Mouse (Mus musculus): ENCODE data around the gene Znrf4.

The Znrf4 gene

GRCm38 (mm10) chr17:56487441-56487888 is 24.8 kb downstream of the Znrf4 start:
- no peak for DNase-seq (ENCODE audit: low spot score)

GRCm38 (mm10) chr17:56485926-56486325 is 26.3 kb downstream of the Znrf4 start:
- DNase-seq (ENCODE audit: low spot score): no peak

DNA sequence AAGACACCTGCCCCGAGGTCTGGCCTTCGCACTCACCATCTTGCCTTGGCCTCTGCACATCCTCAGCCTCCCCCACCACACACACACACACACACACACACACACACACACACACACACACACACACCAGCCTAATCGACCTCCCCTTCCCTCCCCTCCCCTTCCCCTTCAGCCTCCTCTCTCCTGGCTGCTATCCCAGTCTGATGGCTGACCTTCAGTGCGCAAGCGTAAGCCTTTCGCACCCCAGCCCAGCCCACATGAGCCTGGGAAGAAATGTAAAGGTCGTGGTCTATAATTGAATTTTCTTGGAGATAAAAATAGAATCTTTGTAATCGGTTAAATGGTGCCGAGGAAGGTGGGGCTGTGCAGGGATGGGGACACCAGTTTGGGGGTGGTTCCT is 27.1 kb downstream of the Znrf4 start:
- no peak for DNase-seq (ENCODE audit: low spot score)

DNA sequence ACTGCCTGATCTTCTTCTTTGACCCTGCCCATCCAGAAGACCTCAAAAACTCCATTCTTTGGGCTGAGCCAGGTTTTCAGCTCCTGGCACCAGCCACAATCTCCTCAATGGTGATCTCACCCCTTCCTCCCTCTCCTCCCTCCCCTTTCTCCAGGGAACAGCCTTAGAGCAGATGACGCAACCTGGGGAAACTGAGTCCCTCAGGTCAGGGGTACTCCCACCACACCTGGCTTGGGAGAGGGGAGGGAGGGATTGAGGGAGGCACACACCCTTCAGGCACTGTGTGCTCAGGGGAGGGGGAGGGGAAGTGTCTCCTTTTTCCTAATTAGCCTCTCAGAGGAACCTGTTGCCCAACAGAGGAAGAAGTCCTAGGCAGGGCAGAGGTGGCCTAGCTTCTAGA is 29.6 kb downstream of the Znrf4 start:
- no peak for DNase-seq (ENCODE audit: low spot score)

- no peak for DNase-seq (ENCODE audit: low spot score)
Observed at GRCm38 (mm10) chr17:56479358-56479757, 32.9 kb downstream of the Znrf4 start.

DNA sequence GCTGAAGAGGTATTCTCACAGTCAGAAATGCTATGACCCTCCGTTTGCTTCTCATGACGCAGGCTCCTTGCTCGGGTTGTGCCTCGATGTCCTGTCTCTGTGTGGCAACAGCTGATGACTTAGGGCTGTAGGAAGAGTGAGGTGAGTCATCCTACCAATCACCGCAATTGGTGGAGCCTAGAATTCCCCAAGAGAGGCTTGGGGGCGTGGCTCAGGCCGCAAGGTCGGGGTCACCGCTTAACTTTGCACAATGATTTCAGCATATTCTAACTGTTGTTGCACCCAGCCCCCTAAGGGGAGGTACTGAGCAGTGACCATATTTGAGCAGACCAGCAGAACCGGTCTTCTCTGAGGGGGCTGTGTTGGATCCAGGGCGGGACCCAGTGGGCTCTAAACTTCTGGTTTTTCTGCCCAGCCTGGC is 34.0 kb downstream of the Znrf4 start:
- DNase-seq (ENCODE audit: low spot score): no peak

DNA sequence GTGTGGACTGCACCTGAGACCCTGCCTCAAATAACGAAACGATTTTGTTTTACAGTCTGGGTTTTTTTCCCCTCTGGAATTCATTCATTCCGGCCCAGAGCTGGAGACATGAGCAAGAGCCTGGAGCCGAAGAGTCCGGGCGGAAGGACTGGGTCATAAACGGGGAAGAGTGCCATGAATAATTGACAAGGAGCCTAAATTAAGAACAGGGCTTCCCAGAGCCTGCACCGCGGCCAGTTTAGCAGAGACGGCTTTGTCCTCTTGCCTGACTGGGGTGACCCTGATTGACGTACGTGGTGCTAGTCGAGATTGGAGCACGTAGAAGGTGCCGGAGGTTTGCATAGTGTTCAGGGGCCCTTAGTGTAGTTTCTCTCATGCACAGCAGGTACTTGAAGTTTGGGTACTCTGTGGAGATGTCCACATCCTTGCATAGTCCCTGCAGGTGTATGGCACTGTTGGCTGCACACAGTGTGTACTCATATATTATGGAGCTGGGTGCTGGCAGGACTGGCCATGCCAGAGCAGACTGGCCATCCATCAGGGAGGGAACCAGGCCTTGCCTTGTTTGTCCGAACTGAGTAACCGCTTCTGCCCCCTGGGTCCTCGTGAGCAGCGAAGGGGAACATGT is 34.9 kb downstream of the Znrf4 start:
- DNase-seq (ENCODE audit: low spot score): no peak

DNA sequence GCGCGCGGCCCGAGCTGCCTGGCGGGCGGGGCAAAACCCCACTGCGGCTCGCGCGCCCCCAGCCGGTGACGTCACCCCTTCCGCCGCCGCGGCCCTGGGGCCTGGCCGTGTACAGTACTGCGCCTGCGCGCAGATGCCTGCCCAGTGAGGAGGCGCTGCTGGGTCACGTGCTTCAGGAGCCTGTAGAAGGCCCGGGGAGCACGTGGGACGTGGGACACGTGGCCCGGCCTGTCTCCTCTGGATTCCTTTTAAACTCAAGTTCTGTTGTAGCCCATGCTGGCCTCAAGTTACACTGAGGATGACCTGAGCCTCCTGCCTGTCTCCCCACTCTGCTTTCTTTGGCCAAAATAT is 35.9 kb downstream of the Znrf4 start, which contains the start of gene Ptprs:
Ptprs (minus strand) TSS at position 82 of the 351 bp plus-strand sequence.
- peak; percentile 88 for DNase-seq (ENCODE audit: low spot score)

- DNase-seq (ENCODE audit: low spot score): no peak
Observed at GRCm38 (mm10) chr17:56475584-56476401, 36.4 kb downstream of the Znrf4 start.

- no peak for DNase-seq (ENCODE audit: low spot score)
Observed at GRCm38 (mm10) chr17:56474831-56475581, 37.2 kb downstream of the Znrf4 start.

DNA sequence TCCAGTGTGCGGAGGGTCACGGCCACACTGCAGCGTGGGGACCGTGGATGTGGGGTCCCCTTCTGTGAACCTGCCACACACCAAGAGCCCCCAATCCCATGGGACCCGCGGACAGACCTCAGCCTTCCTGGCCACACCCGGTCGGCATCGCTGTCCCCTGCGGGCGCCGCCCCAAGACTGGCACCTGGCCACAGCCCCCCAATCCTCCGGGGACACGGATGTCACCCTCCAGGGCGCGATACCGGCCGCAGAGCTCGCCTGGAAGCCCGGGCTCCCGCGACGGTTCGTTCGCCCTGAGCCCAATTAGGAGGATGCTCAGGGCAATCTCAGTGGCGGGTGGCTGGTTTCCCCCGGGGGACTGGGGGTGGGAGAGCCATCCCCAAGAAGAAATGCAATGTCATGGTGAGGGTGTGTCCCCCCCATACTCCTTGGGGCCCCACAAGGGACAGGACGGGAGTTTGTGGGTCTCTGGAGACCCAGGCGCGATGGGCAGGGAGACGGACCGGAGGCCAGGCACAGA is 37.9 kb downstream of the Znrf4 start:
- no peak for DNase-seq (ENCODE audit: low spot score)

DNA sequence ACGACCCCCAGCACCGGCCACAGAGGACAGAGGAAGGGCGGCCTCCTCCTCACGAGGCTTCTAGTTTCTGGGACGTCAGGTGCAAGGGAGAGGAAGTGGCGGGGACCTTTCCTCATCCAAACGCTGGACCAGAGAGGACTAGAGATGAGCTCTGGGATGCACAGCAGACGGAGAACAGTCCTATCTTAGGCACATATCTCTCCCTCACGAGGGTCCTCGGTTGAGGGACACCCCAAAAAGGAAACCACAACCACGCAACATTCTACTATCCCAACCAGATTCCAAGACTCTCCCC is 38.7 kb downstream of the Znrf4 start:
- DNase-seq (ENCODE audit: low spot score): no peak

DNA sequence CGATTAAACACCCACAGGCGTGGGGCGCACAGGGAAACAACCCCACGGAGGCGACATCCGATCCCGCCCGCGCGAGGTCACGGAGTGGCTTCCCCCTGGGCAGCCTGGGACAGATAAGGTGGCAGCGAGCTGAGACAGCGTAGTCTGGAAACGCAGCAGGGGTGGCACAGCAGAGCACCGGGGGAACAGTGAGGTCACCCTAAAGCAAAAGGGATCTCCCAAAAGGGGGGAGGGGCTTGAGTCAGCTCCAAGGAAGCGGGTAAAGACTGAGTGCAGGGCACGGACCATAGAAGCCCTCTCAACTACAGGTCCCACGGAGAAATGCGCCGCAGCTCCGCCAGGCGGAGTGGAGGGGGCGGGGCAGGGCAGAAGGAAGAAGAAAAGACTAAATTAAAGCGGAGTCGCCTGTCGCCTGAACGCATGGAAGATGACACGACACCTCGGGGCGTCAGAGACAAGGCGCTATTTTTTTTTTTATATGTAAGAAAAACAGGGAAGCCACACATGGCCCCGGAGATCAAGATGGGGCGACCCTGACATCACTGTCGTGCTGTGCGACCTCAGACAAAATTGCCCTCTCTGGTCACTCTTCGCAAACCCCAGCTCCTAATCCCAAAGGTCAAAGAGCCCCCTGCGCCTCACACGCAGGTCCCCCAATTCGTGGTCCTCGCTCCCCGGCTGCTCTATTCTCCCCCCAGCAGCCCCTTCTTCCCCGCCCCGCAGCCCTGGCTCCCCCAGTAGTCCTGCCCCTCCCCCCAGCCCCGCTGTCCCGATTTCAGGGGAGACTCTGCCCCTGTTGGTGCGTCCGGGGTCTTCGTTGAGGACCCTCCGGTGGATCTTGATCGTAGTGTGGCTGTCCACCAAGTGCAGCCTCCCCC is 39.3 kb downstream of the Znrf4 start:
- DNase-seq (ENCODE audit: low spot score): no peak

DNA sequence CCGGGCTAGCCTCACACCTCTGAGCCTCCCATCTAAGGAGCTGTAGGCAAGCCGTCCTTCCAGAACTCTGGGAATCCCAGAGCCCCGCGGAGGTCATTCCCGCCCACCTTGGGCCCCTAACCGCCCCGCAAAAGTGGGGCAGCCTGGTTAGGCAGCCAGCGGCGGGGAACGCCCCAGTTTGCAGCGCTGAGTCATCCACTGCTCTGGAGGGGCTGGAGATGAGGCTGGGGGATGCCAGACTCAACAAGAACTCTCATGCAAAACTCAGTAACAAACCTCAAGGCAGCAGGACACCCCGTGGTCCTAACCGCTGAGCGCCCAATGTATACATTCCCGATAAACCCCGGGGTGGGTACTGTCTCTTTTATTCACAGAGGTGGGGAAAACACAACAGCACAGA is 40.1 kb downstream of the Znrf4 start:
- no peak for DNase-seq (ENCODE audit: low spot score)

GRCm38 (mm10) chr17:56471136-56471535 is 41.1 kb downstream of the Znrf4 start:
- no peak for DNase-seq (ENCODE audit: low spot score)

DNA sequence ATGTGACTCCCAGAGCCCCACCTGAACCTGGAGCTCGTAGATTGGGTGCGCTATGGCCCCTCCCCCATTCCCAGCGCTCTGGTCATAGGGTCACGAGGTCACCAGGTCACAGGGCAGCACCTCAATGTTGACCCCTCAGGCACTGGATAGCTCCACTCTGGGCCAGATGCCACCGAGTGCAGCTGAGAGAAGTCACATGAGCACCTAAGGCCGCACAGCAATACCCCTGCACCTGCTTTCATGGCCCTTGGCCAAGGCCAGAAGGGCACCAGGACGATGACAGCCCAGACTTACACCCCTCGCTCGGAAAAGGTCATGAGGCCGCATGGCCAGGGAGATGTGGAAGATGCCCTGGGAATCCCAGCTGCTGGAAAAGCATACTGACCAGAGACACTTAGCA is 41.7 kb downstream of the Znrf4 start:
- no peak for DNase-seq (ENCODE audit: low spot score)

- DNase-seq (ENCODE audit: low spot score): no peak
Observed at GRCm38 (mm10) chr17:56470001-56470436, 42.2 kb downstream of the Znrf4 start.

GRCm38 (mm10) chr17:56469275-56469674 is 43.0 kb downstream of the Znrf4 start:
- DNase-seq (ENCODE audit: low spot score): no peak

DNA sequence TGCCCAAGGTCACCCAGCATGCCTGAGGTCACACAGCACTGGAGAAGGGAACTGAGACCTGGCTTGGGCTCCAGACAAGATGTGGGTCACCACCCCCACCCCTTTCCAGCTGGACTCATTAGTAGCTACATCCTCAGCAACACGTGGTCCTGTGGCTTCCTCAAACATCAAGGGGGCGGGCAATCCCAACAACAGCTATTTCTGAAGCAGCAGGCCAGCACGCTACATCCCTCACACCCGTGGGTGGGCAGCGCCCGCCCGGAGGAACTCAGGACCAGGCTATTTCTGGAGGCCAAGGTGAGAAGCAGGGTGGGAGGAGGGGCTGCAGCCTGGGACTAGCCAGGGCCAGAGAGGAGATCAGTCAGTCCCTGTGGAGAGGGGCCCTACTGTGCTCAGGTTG is 43.4 kb downstream of the Znrf4 start:
- no peak for DNase-seq (ENCODE audit: low spot score)

DNA sequence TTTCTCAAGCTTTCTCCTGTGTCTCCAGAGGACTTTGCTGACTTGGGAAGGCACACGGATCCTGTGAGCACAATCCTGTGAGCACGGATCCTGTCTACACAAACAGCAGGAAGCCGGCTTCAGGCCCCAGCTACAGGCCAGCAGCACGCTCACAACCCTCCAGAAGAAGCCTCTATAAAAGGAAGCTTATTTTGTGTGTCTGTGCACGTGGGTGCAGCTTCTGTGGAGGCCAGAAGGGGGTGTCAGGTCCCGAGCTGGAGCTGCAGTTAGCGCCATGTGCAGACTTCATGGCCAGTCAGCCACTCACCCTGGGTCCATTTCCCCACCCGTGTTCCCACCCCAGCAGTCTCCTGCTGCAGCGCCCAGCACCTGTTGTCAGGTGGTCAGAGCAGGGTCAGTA is 43.9 kb downstream of the Znrf4 start:
- no peak for DNase-seq (ENCODE audit: low spot score)

DNA sequence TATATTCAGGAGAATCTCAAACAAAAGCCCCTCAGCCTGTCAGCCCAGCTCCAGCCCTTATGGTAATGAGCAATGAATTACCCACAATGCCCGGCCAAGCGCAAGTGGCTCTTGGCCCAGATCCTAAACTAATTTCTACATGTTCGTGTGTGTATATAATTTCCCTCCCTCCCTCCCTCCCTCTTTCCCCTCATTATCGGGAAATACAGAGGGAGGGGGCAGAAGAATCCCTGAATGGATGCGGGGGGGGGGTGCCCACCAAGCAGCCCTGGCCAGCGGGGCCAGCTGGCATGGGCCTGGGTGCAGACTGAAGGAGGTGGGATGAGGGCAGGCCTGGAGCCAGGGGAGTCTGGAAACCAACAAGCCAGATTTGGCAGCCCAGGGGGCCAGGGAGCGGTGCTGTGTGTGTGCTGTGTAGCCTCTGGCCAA is 44.8 kb downstream of the Znrf4 start:
- DNase-seq (ENCODE audit: low spot score): no peak

GRCm38 (mm10) chr17:56466747-56467146 is 45.5 kb downstream of the Znrf4 start:
- DNase-seq (ENCODE audit: low spot score): no peak

Data from layer of hippocampus, adult 9-10 months (tissue).